Mouse (Mus musculus) gonadal fat pad, adult 2 months (tissue): ENCODE results near the gene Celf6. TPM values are rescaled to one million over a fixed set of nuclear protein-coding genes. Genes with fewer than 3 reads are reported as not detected.

Experiments
- DNase-seq: peaks from one replicate; pipeline ENCODE4 v3.0.0-alpha.2; 2012; ENCODE audit warnings: low read depth
- polyA plus RNA-seq: library from polyadenylated mRNA; depleted of rRNA; stranded (reverse); fragments of >200 nt; gene quantifications from 2 replicates; pipeline ENCODE4 v1.2.3, GENCODE M21; 2012; rRNA removed

Gene Celf6
- polyA plus RNA-seq, result 0.07 and 0.11 TPM in 2 replicates

DNA sequence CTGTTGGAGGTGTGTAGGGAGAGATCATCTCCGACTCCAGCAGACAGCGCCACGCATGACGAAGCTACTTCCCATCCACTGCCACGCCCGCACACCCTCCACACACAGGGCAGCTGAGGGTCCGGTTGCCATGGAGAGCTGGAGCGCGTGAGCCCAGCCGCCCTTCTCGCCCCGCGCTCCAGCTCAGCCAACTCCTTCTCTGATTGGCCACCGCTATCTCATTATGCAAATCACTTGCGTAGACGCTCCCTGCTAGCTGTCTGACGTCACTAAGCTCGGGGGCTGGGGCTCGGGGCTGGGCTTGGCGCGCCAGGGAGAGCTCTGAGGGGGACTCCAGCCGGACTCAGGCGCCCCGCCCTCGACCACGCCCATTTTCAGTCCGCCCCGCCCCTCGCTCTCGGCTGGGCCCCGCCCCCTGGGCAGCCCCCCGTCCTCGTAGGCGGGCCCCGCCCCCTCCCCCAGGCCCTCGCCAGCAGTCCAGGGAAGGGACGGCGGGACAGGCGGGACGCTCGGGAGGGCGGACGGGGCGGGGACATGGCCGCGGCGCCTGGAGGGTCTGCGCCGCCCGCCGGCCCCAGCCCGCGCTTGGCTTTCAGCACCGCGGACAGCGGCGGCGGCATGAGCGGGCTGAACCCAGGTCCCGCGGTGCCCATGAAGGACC is at the start of gene Celf6:
Celf6 (plus strand) TSS at position 74 of the 661 bp plus-strand sequence.
- no peak for DNase-seq

DNA sequence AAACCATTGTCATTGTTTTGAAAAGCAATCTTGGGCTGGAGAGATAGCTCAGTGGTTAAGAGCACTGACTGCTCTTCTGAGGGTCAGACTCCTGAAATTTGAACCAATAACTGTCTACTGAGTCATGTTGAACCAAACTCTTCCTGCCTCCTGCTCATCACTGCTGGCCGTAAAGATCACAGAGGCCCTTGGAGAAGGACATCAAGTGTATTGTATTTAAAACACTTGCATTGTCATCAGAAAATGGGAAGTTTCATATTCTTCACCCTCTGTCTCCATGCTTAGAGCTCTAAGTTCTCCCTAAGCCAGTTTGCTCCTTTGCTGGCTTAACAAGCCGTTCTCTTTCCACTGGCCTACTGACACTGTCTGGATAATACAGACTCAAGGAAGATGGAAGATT is 49.4 kb upstream of the Celf6 start:
- DNase-seq, result no peak

DNA sequence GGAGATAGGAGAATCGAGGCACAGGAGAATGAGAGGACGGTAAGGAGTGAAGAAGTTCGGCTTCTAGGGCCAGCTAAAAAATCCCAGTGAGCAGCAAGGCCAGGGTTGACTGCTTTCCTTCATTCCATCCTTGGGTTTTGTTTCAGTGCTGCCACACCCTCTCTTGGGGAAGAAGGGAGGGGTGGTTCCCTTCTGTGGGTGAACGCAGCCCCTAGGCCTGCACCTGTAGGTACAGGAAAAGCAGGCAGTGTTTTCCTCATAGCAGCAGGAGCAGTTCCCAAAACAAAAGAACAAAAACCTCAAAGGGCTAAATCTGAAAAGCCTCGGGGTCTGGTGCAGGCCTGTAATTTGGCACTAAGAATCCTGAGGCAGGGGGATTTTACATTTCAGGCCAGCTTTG is 46.1 kb upstream of the Celf6 start:
- no peak for DNase-seq

DNA sequence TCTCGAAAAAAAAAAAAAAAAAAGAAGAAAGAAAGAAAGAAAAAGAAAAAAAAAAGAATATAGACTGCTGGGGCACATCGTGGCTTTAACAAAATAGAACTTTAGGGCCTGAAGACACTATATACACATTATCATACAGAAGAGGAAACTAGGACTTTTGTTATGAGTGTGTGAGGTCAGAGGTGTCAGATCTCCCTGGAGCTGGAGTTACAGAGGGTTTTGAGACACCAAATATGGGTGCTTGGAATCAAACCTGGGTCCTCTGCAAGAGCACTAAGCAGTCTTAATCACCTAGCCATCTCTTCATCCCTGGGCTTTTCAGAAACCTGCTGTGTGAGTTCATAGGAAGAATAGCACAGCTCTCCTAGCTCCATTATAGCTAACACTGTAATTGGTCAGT is 44.3 kb upstream of the Celf6 start:
- DNase-seq, result no peak

DNA sequence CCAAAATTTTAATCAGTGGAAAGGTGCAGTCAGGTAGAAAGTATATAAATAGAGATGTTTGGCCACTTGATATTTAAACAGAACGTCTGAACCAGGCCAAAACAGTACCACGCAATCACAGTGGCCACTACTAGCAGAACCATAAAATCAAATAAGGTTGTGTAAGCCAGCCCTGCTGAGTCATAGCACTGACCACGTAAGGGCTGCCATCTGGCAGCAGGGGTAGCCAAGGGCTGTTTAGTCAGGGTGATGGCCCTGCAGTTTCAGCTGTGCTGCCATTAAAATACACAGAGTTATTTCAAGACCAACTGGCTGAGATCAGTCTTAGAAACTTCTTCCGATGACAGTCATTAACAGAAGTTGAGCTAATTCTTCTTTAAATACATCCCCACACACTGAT is 43.8 kb upstream of the Celf6 start:
- no peak for DNase-seq

DNA sequence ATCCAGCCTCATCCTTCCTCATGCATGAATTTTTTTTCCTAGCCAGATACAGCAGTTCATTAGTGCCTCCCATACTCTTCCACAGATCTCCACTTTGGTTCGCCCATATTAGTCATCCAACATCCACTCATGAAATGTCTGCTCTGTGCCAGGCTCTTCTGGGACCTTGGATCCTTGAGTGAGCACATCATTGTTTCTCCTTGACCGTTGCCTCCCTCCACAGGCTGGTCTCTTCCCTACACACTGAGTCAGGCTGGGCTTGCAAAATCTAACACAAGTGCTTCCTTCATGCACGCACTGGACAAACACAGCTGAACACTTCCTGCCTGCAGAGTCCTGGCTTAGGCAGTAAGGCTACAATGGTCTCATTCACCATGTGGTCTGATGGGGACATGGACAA is 40.1 kb upstream of the Celf6 start:
- DNase-seq, result no peak

DNA sequence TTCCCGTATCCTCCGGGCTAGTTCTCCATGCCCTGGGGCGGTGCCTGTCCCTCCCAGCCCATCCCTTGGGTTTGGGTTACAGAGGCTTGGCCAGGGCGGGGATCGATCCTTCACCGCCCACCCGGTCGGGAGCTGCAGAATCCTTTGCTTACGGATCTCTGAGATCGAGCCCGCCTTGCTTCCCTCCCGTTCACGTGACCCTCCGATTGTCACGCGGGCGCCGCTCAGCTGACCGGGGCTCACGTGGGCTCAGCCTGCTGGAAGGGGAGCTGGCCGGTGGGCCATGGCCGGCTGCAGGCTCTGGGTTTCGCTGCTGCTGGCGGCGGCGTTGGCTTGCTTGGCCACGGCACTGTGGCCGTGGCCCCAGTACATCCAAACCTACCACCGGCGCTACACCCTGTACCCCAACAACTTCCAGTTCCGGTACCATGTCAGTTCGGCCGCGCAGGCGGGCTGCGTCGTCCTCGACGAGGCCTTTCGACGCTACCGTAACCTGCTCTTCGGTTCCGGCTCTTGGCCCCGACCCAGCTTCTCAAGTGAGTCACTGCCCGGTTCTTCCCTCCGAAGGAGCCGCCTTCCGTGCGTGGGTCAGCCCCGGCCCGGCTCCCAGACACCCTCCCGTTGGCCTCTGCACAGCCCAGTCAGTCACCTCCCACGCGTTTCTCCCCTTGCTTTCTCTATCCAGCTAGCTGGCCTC is 38.1 kb upstream of the Celf6 start, which contains the start of the genes Hexa and Tmem202:
Hexa (plus strand) TSS at position 100 of the 697 bp plus-strand sequence.
Tmem202 (minus strand) TSS at position 407 of the 697 bp plus-strand sequence.
- DNase-seq, result no peak

DNA sequence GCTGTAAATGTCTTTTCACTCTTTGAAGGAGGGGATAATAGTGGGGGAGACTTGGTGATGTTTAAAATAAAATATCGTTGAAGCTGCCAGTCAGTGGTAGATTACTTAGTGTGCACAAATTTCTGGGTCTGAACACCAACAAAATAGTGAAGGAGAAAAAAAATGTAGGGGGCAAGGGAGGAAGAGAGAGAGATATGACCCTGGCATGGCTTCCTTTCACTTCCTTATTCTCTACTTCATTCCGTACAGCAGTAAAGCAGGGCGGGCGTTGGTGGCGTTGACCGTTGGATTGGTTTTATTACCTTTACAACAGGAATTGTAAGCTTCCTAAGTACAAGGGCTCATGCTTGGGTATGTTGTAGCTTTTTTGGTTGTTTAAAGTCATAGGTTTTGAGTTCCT is 36.1 kb upstream of the Celf6 start:
- no peak for DNase-seq

DNA sequence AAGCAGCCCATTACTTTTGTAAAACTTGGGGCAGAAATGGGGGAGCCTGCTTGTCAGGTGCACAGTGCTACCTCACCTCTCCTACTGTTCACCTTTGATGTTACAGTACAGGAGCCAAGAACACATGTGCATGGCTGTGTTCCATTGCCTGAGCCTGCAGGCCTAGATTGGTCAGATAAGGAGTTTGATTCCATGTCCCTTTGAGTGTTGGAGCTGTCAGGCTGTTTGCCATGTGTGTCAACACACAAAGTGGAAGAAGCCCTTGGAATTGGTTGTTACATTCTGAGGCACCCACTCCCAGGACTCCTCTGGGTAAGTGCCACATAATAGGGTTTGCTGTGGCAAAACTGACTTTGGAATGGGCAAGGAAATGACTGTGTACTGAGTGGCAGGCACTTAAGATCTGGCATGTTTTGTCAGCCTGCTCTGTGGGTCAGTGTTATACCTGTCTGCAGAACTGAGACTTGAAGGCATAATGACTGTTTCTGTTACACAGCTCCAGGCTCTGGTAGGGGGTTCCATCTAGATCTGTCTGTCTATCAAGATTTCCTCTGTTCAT is 34.9 kb upstream of the Celf6 start:
- DNase-seq, result peak; percentile 70

DNA sequence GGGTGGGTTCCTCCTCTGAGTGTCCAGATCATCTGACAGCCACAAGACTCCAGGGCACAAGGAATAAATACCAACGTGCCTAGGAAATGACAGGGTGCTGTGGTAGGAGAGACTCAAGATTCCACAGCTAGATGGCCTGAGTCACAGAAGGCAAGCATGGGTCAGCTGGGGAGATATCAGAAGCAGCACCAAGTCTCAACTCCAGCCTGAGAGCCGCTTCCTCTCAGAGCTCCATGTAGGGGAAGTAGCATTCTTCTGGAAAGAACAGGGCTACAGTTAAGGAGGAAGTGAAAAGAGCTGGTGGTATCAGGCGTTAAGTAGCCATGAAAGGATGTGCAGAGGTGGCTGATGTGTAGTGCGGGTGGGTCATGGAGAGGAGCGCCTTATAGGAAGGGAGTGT is 33.0 kb upstream of the Celf6 start:
- no peak for DNase-seq

DNA sequence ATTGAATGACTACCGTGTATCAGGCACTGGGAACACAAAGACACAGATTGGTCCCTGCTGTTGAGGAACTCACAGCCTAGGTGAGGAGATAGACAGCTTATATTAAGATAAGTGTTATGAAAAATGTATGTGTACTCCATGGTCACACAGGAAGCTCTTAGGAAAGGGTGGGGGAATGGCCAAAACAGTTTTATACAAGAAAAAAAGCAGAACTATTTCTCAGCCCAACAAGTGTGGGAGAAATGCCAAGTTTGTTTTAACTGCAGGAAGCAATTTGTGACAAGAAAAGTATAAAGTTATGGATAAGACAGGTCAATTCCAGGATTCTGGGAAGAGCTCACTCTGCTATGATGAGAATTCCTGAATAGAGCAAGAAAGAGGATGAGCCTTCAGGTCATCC is 29.8 kb upstream of the Celf6 start:
- DNase-seq, result no peak

DNA sequence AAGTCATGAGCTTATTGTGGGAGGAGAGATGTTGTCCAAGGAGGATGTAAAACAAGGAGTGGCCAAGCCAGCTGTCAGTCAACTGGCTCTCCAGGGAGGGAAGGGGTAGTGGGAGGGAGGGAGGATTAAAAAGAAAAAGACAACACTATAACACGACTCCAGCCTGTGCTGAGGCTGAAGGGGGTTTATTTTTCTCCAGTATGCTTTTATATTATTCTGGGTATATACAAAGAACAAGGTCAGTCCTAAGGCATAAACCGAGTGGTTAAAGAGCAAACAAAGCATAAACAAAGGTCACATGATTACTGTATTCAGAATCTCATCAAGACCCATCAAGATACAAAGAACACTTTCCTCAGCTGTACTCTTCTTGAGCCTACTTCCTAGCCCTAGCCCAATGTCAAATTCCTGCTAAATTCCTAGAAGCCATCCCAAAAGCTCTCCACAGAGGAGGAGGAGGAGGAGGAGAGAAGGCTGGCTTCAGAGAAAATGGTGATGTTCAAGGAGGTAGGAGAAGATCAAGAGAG is 28.7 kb upstream of the Celf6 start:
- DNase-seq, result no peak

DNA sequence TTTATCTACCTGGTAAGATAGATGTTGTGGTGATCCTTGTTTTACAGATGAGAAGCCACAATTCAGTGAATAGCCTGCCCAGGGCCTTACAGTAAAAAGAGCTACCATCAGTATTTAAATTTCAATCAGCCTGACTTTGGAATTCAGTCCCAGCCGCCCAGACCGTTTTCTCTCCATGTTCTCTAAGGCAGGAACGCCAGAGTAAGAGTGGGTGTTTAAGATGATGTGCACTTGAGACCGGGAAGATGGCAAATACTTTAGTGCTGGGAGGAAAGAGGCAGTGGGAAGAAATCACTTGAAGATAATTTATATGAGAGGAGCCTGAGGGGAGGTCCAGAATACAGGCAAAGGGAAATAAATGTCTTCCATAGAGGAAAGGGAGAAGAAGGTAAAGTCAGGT is 27.6 kb upstream of the Celf6 start:
- no peak for DNase-seq

DNA sequence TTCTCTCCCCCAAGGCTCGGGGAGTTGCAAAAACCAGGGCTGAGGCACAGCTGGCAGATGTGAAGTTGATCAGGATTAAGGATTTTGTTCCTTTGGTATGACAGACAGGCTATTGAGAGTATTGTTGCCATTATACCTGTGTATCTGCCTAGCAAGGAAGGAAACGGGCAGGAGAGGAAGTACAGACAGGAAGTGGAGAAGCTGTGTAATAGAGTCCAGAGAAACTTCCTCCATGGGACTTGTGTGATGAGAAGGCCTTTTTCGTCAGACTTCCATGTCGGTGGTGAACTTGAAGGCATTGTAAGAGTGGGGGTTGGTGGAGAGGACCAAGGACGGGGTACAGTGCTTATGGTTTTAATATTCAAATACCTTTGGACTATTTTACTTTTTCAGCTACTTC is 26.7 kb upstream of the Celf6 start:
- no peak for DNase-seq

DNA sequence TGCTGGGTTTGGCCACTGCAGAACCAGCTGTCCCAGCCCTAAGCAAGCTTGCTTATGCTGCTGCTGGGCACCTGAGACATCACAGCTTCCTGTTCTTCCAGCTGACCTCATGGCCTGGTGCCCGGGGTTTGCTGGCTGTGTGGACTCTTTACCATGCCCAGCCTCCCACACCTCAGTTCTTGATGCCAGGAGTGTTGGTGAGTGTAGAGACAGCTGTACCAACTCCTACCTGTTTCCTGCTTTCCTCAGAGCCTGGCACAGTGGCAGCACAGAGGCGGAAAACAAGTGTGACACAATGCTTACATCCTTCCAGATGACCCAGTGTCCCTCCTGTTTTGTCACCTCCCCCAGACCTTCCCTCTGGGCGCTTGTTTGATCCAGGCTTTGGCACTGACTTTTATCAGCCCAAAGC is 26.1 kb upstream of the Celf6 start:
- peak; percentile 88 for DNase-seq

DNA sequence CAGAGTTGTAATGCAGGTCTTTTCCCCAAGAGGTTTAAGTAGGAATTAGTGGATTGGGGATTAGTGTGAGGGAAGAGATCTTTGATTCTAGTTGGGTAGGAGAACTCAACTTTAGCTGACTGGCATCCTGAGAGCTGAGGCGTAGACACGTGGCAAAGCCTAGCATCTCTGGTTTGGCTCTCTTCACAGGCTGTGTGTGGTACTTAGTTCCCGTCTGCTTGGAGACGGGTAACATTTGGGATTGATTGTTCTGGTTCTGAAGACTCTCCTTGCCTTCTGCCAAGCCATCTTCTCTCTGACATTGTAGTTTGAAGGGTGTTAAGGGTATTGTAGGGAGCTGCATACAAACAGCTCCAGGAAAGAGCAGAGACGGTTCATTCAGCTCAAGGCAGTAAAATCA is 25.1 kb upstream of the Celf6 start:
- no peak for DNase-seq

DNA sequence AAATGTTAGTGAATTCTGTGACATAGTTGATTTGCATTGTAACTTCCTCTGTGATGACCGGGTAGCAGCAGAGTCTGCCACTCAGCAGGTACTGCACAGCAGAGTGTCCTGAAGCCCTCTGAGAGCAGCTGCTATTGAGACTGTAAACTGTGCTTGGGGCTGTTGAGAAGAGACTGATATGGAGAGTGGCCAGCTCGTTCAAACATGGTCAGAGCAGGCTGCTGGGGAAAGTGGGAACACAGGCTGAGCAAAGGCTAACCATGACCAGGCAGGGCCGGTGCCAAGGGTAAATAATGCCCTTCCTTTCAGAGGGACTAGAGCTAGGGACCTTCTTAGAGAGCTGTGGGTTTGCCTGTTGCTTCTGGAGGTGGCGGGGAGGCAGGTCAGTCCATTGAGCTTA is 24.0 kb upstream of the Celf6 start:
- DNase-seq, result no peak

DNA sequence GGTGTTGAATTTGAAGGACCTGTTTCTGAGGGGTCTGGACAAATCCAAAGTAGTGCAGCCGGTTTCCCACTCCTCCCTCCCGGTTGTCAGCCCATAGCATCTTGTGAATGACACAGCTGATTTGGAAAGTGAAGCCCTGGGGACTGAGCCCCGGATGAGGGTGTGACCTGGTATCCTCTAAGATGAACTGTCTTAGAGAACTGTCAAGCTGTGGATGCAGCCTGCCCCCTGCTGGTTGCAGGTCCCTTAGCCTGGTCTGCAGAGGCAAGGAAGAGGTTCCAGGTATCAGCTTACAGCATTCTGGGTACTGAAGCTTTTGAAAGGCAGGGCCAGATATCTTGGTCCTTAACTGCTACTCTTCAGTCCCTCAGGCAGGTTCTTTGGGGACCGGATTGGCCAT is 12.1 kb upstream of the Celf6 start:
- no peak for DNase-seq

DNA sequence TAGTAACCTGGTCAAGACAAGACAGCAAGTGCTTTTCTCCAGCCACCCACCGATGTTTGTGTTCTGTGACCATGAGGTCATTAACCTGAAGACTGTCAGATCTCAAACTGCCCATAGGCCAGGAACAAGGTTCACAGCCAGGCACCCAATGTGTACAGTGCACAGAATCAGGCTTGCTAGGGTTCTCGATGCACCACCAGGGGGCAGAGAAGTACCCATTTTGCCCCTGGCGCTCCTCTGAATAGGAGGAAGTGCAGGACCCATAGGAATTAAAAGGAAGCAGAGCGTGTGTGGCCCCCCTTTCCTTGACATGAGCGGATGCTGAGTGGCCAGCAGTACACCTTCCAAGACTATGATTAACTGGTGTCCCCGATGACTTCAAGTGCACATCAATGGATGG is 10.6 kb upstream of the Celf6 start:
- DNase-seq, result no peak

DNA sequence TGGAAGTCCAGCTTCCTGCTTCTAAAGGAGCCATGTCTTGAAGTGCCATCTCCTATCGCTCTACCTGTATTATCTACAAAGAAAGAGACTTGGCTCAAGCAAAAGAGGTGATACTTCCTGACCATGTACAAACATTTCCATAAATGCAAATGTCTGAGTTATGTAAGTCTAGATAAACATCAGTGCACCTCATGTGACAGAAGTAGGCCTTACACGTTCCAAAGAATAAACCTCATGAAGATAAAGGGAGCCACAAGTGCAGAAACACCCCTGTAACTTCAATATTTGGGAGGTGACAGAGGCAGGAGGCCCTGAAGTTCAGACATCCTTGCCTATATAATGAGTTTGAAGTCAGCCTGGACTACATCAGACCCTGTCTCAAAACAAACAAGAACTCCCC is 5.9 kb upstream of the Celf6 start:
- DNase-seq, result no peak

DNA sequence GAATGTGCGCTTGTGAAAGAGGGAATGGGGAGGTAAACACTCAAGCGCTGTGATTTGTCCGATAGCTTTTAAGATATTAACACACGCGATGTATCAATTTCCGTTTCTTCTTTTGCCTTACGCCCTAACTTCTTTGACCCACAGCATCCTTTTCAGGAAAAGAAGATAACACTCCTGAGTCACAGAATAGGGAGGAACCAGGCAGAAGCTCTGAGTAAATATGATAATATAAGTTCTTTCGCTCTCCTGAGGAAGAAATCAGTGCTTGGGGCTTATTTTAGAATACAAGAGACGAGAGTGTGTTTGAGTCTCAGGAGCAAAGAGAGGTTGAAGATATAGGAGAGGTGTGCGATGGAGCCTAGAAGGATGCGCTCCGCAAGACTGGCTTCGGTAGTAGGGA is 316 bp upstream of the Celf6 start:
- DNase-seq, result no peak

DNA sequence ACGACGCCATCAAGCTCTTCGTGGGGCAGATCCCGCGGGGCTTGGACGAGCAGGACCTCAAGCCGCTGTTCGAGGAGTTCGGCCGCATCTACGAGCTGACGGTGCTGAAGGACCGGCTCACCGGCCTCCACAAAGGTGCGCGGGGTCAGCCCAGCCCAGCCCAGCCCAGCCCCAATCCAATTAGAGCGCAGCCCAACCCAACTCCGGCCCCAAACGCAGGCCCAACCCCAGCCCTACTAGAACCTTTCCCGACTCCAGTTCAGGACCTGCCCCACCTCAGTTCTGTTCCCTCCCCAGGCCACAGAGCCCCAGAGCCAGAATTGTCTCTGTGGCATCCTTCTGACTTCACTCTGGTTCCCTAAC is 769 bp downstream of the Celf6 start:
- no peak for DNase-seq

DNA sequence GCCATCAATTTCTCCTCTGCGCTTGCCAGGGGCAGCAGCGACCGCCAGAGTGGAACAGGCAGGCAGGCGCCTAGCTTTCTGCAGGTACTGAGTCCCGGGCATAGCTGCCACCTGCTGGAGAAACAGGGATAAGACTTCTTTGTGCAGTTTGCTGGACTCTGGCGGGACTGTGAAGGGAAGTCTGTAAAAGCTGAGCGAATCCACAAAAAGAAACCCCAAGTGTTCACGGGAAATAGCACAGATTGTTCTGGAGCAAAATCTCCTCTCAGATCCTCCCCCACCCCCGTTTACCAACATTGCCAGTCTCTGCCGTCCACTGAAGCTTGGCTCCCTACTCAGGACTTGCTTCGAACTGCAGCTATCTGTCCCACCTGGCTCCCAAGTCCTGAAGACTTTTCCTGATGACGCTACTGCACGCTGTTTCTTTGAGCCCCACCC is 7.2 kb downstream of the Celf6 start:
- no peak for DNase-seq
